Mouse (Mus musculus) thymus, adult 18-20 months (tissue): ENCODE measurements around the gene L2hgdh.

ENCODE experiments used
- DNase-seq, 2 experiments: peaks; one replicate each; pipeline ENCODE4 v3.0.0; 2022; ENCODE audit warnings: mixed read lengths in 2 of 2

The L2hgdh gene

DNA sequence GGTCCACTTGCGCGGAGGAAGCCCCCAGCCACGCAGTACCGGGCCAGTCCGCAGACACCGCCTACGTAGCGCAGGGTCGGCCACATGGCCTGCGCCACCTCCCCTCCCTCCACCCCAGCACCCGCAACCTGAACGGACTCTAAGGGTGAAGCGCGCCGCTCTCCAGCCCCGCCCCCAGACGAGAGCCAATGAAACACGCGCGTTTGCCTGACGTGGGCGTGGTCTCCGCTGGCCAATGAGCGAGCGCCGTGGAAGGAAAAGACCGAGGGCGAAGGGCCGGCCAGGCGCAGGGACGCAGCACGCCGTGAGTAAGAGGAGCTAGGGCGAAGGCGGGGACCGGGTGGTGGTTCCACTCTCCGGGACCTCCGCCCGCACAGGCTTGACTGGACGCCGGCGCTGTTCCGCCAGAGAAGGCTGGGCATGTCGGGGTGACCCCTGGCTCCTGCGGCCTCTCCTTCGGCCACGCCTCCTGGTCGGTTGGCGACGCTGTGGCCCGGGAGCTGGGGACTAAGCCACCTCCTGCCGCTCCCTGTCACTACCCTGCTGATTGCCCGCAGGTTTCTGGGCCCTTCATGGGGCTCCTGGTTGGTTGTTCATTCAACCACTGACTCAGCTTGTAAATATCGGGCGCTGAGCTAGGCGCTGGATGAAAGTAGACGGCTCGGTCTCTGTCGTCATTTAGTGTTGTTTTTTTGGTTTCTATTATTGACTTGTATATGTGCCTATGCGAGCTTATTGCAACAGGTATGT, at the start of gene L2hgdh, which contains the start of gene Atp5s:
Gene L2hgdh (minus strand): TSS at position 163 of the 750 bp plus-strand sequence.
Gene Atp5s (plus strand): TSS at position 240 of the 750 bp plus-strand sequence.
- DNase-seq, result peak; percentile 91 to 92

DNA sequence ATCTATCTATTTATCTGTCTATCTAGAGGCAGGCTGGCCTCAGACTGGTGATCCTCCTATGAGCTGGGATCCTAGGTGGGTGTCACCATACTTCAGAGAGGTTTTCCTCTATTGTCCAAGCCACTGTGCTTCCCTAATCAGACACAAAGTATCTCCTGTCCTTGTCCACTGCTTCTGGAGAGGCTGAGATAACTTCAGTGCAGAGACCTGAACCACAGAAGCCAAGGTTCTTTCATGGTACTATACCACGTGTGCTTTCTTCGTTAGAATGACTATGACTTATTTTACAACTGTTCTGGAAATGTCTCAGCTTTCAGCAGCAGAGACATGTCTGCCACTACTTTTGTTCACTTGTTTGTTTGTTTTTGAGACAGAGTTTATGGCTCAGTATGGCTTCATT, 44.2 kb upstream of the L2hgdh start:
- DNase-seq, result no peak

DNA sequence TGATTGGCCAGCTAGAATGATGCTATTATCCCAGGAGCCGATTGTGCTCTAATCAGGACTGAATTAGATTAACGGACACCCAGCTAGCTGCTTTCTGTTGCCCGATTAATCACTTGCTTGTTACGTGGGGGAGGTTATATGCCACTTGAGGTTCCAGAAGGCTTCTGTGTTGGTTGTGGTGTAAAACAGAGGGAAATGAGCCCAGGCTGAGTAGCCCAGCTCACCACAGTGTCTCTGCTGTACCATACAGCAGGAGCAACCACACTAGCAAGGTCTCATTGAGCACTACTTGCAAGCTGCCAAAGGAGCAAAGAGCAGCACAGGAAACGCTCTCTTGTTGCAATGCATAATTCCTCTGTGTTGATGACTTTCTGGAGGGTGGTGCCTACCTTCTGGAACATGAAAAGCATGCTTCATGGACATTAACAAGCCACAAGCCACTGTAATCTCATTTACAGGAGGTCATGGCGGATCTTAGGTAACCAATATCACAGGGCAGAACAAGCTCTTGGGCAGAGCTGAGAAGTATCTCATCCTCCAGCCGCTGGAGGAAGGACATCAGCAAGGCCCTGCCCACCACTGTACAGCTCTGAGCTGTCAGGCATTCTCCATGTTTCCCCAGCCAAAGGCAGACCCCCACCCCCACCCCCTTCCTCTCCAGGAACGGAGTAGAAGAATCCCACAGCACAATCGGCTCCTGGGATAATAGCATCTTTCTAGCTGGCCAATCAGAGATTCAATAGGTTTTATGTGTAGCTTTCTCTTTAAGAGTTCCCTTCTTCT, 43.0 kb upstream of the L2hgdh start:
- DNase-seq, result no peak

DNA sequence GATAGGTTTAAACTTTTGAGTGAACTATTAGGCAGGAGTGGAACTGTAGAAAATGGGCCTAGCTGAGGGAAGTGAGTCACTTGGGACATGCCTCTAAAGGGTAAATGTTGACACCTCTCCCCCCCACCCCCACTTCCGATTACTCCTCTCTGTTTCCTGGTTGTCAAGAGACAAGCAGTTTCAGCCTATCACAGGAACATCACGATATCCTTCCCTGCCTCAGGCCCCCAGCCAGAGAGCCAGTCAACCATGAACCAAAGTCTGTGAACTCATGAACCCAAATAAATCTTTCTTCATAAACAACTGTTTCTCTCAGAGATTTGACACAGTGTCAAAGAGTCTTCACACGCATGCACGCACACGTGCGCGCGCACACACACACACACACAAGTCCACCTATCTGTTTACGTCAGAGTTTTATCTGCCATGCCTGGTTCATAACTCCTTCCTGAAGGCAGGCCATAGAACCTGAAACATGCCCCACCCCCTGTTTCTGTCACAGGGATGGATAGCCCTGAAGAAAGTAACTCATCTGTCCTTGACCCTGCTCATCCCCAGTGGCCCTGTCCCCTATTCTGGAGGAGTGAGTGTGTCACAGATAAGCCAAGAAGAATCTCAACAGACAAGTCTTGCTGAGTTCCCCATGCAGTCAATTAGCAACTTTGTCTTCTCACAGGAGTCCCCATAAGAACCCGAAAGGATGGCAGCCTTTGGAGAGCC, 41.7 kb upstream of the L2hgdh start:
- DNase-seq, result no peak

DNA sequence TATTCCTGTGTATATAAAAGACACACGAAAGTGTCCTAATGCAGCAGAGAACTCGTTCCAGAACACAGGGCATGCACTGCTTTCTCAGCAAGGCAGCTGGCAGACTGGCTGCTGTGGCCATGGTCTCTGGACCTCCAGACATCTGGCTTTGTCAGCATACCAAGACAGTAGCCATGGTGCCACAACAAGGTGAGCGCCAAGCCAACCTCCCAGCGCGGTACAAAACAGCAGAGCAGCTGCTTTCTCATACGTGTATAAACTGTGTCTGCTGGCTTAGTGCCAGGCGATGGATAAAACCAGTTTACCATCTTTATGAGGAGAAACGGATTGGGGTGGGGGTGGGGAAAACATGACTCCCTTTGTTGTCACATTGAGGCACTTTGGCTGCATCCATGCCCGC, 40.9 kb upstream of the L2hgdh start:
- DNase-seq, result no peak

DNA sequence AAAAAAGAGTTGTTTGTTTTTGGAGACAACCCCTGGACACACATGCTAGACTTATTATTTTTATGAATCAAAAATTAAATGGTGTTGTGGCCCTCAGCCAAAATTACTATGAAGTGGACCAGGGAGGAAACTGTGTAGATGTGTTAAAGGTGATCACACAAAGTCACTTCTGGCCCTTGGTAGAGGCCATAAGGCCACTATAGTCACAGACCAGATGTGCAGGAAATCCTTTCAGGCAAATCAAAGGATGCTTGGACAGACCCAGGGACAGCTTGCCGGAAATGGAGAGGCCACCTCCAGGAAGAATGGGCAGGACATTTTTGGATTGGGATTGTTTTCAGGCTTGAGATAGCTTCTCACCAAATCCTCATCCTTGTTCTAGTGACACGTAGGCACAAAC, 36.9 kb upstream of the L2hgdh start:
- no peak for DNase-seq

DNA sequence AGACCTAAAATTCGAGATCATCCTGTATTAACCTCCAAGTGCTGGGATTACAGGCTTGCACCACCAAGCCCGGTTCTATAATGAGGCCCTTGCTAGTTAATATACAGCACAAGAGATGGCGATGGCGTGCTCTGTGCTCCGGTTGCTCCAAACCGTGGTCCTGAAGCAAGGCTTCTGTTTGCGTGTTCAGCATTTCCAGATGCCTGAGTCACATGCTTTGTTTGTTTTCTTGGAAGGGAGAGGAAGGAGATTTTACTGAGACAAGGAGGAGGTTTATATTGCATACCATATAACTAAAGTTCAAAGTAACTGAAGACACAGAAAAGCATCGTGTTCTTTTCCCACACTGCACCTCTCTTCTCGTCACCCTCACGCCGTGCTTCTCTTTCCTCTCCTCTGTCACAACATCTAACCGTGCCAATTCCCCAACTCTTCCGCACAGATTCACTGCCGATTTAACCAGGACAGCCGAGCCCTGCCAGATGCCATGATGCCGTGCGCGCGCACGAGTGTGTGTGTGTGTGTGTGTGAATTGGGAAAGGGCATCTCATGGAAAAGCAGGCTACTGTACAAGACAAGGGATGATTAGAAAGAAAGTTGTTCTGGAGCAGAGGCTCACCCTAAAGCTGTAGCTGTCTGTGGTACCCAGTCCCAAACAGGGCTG, 36.2 kb upstream of the L2hgdh start:
- no peak for DNase-seq

DNA sequence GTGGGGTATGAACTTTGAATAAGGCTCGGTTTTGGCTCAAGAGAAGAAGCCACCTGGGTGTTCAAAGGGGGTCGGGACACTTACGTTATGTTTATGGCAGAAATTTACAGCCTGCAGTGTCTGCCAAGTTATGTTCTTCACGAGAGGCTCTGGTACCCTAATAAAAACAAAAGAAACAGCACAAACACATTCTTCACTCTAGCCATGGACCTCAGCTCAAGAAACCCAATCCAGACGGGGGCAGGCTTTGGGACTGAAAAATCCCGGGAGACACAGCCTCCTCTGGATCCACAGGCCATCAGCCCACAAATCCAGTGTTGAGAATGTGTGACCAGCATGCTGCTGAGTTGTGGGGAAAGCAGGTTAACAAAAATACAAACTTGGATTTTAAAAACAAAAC, 35.3 kb upstream of the L2hgdh start:
- DNase-seq, result no peak

DNA sequence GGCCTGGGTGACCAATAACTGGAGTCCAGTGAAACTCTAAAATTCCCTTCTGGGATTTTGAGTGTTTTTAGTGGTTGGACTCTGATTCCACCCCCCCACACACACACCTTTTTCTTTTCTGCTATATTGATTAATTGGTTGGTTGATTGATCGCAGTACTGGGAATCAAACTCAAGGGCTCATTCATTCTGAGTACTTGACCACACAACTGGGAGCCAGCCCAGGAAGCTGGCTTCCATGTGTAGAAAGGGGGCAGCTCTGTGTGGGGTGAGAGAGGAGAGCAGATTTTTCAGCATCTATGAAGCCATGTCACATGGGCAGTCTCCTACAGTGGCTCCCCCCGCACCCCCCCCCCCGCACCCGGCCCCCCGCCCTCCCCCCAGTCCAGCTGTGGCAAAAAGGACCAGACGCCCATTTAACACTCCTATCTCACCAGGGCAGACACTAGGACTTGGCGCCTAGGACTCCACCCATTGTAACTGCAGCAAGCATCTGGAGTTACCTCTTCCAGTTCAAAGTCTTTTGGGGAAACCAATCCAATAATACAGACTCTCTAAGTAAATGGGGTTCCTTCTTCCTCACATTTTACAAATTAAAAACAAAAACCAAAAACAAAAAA, 34.7 kb upstream of the L2hgdh start:
- DNase-seq, result no peak

DNA sequence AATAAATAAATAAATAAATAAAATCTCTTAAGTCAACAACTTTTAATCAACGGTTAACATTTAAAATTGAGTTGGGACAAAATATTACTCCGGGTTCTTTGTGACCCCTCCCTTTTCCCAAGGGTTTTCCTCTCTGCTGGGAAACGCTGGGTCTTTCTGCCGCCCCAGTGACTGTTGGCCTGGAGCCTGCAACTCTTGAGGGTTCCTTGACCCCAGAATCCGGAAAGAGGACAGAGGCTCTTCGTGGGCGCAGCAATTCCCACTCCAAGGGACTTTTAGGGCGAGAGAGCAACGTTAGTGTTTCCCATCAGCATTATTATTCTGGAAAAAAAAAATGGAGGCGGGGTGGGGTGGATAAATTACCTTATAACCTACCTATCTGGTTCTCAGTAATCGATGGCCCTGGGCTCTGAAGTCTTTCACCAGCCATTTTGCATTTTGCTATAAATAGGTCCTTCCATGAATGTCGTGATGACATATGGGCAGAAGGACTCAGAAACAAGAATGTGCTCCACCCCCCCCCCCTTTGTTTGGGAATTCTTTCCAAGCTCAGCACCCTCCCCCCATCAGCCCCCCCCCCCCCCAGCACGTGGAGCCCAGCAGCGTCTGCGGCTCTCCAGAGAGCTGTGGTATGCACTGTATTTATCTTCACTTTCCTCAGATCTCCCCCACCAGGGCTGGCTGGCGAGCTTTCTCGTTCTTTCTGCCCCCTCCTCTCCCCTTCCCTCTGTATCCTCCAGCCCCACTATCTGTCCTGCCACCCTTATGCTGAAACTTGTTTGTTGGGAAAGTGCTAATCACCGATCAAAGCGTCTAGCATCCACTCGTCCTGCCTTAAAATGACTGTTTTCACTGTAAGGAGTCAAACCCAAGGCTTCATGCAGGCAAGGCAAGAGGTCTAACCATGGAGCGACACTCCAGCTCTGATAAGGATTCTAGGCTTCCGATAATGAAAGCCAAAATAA, 33.8 kb upstream of the L2hgdh start:
- no peak for DNase-seq

DNA sequence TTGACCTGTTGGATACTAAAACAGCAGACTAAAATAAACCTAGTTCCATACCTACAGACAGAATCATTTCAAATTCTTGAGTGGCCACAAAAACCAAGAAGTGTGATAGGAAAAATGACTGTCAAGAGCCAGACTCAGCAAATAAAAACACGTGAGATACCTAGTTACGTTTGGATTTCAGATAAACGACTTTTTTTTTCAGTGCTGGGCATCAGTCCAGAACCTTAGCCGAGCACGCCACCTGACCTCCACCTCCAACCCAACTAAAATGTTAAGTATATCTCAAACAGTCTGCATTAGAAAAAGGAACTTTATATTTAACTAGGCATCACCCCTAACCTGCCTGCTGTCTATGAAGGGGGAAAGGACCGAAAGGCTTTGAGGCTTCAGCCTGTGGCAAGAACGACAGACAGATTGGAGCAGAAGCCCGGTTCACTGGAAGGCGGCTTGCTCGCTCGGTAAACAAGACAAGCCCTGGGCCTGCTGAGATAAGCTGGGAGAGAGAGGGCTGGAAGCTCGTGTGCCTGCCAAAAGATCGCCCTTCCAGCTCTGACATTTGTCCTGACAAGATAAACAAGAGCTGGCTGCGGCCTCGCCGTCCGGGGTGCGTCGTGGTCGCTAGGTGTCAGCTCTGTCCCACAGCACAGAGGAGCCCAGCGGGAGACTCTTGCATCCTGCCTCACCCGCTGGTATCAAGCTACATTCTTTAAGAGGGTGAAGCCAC, 32.9 kb upstream of the L2hgdh start:
- peak; percentile 51 to 61 for DNase-seq

DNA sequence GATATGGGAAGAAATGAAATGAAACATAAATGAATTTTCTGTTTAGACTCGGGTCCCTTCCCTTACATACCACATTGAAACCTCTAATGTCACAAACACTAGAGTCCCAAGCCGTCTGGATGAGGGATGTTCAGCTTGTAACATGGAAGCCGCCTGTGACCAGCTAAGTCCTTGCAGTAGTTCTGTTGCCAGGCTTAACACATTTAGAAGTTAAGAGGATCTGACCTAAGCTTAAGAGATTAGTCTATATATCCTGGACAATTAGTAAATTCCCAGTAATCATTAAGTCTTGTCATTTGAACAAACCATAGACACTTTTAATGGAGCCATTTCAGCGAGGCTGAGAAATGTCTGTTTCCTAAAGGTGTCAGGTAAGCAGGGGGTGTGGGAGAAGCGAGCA, 31.3 kb upstream of the L2hgdh start:
- DNase-seq, result no peak

DNA sequence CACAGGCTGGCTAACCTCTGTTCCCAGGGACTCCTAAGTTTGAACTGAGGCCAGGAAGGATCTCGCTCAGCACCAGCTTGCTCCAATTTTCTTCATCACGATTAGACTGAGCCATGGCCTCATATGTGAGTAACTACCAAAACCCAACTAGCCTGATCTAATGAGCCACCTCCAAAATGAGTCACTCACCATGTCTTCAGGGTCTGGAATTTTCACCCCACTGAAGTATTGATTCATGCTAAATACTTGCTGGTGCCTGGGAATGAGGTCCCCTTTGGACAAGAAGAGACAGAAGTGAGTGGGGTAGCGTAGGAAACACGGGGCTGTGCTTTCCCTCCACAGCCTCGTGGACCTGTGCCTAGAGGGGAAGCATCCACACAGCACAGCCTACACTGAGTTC, 29.3 kb upstream of the L2hgdh start:
- DNase-seq, result no peak

DNA sequence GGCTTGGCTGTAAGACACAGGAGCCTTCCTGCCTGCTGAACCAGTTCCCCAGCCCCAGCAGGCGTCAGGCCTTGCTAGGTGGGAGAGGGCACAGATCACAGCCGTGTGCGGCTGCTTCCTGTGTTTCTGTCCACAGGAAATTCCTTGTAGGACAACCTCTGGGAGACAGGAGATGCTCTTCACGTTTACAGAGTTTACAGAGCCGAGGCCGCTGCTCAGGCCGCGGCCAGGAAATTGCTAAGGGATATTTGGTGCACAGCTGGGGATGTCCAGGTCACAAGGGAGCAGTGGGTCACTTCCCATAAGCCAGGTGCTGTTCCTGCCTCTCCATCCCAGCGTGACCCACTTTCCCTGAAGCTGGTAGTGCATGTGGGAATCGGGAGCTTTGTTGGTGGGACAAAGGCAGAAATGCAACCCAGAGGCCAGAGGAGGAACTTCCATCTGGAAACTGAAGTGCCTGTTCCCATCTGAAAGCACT, 27.2 kb upstream of the L2hgdh start:
- no peak for DNase-seq

DNA sequence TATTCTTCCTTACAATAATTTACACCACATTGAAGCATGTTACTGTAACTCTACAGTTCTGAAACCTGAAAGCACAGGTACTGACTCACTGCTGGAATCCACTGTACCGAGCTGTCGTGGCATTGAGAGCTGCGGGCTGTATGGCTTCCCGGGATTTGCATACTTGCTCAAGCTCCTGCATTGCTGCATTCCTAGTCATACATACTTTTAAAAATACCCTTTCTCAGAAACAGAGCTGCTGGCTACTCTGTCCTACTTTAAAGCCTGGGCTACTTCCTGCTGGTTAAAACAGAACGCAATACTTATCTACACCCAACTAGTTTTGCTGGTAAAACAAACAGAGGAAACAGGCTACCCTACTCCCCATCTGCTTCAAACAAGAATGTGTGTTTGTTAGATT, 19.5 kb upstream of the L2hgdh start:
- DNase-seq, result no peak

DNA sequence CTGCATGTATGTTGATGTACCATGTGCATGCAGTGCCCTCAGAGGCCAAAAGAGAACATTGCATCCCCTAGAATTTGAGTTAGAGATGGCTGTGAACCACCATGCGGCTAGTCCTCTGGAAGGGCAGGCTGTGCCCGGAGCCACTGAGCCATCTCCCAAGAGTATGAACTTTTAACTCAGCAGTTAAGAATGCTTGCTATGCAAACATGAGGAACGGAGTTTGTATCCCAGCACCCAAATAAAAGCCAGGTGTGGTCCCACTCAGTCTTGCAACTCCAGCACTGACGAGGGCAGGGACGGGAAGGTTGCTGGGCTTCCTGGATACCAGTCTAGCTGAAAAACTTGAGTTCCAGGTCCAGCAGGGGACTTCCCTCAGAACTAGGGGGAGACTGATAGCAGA, 17.3 kb upstream of the L2hgdh start:
- no peak for DNase-seq

DNA sequence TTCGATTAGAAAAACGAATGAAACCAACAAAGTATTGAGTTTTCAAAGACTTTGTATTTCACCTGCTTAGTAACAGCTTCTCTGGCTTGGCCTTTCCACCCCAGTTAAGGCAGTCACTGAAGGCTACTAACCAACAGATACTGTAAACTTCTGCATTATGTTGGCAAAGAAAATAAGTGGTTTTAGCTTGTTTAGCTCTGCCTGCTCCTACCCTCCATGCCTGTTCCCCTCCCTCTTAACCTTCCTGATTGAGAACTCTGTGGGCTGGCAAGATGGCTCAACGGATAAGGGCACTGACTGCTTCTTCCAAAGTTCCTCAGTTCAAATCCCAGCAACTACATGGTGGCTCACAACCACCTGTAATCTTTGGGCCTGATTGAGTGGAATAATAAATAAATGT, 9.2 kb upstream of the L2hgdh start:
- no peak for DNase-seq

DNA sequence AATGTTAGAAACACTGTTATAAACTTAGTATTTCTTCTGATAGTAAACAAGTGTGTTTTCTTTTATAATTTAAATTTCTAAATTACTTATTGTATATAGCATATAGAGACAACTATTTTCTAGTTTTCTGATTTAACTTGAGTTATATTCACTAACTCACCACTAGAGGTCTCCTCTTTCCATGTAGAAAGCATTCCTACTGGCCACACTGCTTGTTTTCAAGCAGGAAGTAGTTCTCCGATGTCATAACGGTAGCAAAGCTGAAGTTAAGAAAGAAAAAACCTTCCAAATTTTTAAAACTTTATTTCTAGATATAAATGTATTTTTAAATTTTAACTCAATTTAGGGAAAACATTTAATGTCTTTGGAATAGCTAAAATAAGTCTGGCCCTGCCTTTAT, 8.8 kb upstream of the L2hgdh start:
- DNase-seq, result no peak

DNA sequence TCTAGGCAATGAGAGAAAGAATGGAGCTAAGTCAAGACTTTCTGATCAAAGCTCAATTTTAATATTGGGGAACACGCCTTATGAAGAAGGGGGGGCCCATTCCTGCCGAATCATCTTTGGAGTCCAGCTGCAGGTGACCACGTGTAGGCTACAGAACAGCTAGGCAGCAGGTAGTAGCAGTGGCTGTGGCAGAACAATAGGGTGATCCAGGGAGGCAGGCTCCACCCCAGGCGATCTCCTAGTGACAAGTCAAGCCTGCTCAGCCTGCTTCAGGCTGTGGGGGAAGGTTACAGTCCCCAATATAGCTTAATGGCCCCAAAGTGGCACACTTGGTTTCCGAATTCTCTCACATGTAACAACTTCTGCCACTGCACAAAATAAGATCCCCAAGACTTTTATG, 7.5 kb upstream of the L2hgdh start:
- DNase-seq, result no peak

DNA sequence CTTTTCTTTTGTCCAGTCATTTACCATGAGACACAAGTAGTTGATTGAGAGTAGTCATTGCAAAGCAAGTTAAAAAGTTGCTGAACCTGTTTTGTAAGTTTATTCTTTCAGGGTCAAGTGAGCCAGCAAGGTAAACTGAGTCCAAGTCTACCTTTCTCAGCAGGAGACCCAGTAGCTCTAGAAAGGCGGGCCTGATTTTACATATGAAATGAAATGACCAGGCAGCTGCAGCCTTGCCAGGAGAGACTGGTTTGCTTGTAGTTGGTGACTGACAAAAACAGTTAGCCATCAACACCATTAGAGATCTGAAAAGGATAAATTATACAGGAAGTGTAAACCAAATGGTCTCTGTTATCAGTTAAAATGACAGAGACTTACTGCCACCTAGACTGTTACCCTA, 5.6 kb upstream of the L2hgdh start:
- no peak for DNase-seq

DNA sequence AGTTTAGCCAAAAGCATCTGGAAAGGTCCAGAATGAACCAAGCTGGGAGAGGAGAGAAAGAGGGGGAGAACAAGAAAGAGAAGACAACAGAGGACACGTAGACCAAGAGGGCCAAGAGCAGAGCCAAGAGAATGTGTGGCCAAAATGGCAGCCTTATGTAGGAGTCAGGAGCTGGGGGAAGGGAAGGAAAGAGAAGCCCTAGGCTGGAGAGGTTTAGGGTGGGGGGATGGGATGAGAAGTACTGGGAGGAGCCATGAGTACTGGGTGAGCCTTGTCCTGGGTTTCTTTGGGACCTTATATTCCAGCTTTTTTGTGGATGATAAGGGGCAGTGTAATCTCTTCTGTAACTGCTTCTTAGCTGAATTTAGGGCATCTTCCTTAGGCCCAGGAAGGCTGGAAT, 4.6 kb upstream of the L2hgdh start:
- no peak for DNase-seq
